Mouse (Mus musculus) thymus, postnatal 25 days (tissue): ENCODE measurements around the gene 1190007I07Rik.
"Not testable (repeated sequence)": the region's sequence is repeated elsewhere in the genome, so short reads cannot be mapped to it uniquely, and the experiment has no call there.

Experiments
- DNase-seq: peaks from one replicate; pipeline ENCODE4 v3.0.0; 2022

The 1190007I07Rik gene

GRCm38 (mm10) chr10:82623553-82623932, 515 bp upstream of the 1190007I07Rik start:
- DNase-seq = not testable (repeated sequence)

- DNase-seq = no peak
Observed at GRCm38 (mm10) chr10:82622235-82622634, 793 bp downstream of the 1190007I07Rik start.

GRCm38 (mm10) chr10:82594421-82594820, 28.6 kb downstream of the 1190007I07Rik start:
- DNase-seq = not testable (repeated sequence)

GRCm38 (mm10) chr10:82589673-82590072, 33.4 kb downstream of the 1190007I07Rik start:
- DNase-seq = not testable (repeated sequence)

GRCm38 (mm10) chr10:82571091-82571490, 51.9 kb downstream of the 1190007I07Rik start:
- not testable (repeated sequence) for DNase-seq
